Mouse (Mus musculus) heart, embryonic 15.5 days (tissue): ENCODE data around the gene Tmeff1. TPM values are rescaled to one million over a fixed set of nuclear protein-coding genes. Genes with fewer than 3 reads are reported as not detected.
A peak's percentile ranks its signal among the peaks of the same experiment; 100 is the strongest.

Source experiments
- ATAC-seq: fragments of 200-750 bp; cut with Nextera tagmentation; replicated peaks from 2 replicates; pipeline ENCODE4 v1.8.0; 2017; ENCODE audit warnings: low read depth, moderate TSS enrichment; ENCODE audit not compliant: insufficient number of reproducible peaks, insufficient read depth, low FRiP score
- H3K27ac ChIP-seq: fragments of 300-500 bp; sonication (generic); 2 replicates; pipeline ENCODE4 v1.5.1; 2015; ENCODE audit warnings: mild to moderate bottlenecking, inconsistent platforms
- H3K27me3 ChIP-seq: fragments of 300-500 bp; sonication (generic); 2 replicates; pipeline ENCODE4 v1.6.1; 2015; ENCODE audit warnings: inconsistent platforms
- H3K36me3 ChIP-seq: fragments of 300-500 bp; sonication (generic); 2 replicates; pipeline ENCODE4 v1.6.1; 2015; ENCODE audit warnings: mild to moderate bottlenecking, inconsistent platforms
- H3K4me1 ChIP-seq: fragments of 300-500 bp; sonication (generic); replicated peaks from 2 replicates; pipeline ENCODE4 v1.6.1; 2015; ENCODE audit warnings: inconsistent platforms
- H3K4me2 ChIP-seq: fragments of 300-500 bp; sonication (generic); 2 replicates; pipeline ENCODE4 v1.6.1; 2015; ENCODE audit warnings: inconsistent platforms, mild to moderate bottlenecking, moderate library complexity
- H3K4me3 ChIP-seq: fragments of 300-500 bp; sonication (generic); 2 replicates; pipeline ENCODE4 v1.5.1; 2015; ENCODE audit warnings: mild to moderate bottlenecking, inconsistent platforms
- H3K9ac ChIP-seq: fragments of 300-500 bp; sonication (generic); 2 replicates; pipeline ENCODE4 v1.6.1; 2015; ENCODE audit warnings: mild to moderate bottlenecking, inconsistent platforms
- H3K9me3 ChIP-seq: fragments of 300-500 bp; sonication (generic); replicated peaks from 2 replicates; pipeline ENCODE4 v1.6.1; 2016; ENCODE audit warnings: inconsistent platforms
- WGBS: fragments of 180-500 bp; shearing (Covaris S2); methylation state at CpG from one replicate; pipeline ENCODE4 v1.1.7; 2015; ENCODE audit warnings: mixed read lengths; 5-methylcytosine and 5-hydroxymethylcytosine counted together
- polyA plus RNA-seq: library from polyadenylated mRNA; unstranded; fragments of >200 nt; fragmentation: Nextera tagmentation; extraction: Ambion mirVana; gene quantifications from 2 replicates; pipeline ENCODE4 v1.2.1, GENCODE M21; 2015

Tmeff1 gene
- polyA plus RNA-seq, 1 experiment from 2014 or later, result 24.2 TPM

GRCm38 (mm10) chr4:48545966-48546365 lies 39.0 kb upstream of the Tmeff1 start:
- Histone ChIP-seq H3K36me3 (no peaks in the 10 kb centered on the region), H3K9ac (no peak overlapping the region), H3K27ac (no peak overlapping the region), H3K4me2 (0 out of 2 replicates have a peak overlapping the region, but pooled peaks have one; percentile 8), H3K4me3 (no peak overlapping the region), H3K9me3 (no peaks in the 10 kb centered on the region), H3K4me1 (peaks cover 61% of the 10 kb centered on the region), H3K27me3 (no peaks in the 10 kb centered on the region)
- WGBS, result 35% methylated on average over 12 of the region's 12 CpGs
- ATAC-seq, result no peak

DNA sequence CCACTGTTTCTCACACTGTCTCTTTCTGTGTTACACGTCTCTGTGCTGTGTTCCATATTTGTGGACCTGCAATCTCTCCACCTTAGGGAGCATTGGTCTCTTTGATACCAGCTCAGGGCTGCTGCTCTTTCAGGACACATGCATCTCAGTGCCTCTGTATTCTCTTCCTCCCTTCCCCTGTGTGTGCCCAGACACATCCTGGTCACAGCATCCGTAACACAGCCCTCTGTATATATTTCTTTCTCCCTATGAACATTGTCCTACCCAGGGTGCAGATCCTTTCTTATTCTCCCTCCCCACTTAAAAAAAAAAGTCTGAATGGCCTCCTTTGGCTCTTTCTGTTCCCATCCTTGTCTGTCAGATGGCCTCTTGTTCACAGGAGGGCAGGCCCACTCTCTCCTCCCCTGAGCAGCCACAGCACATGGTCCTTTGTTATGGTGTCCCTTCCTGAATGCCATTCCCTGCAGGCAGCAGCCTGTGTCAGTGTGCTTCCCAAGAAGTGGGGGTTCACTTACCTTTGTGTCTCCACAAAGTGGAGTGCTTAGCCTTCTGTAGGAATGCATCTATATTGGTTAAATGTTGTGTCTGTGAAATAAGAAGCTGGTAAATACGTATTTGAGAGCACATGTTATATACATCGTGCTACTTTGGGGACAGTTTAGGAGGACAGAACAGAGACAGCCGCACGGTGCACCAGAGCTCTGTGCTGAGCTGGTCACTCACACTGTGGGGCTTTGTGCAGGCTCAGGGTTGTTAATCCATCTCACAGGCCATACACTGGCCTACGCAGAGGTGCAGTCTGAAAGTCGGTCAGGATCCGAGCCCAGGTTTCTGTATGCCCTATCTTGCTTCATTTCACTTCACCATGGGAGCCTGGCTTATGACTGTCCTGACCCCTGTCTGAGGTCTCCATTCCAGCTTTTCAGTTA lies 38.1 kb upstream of the Tmeff1 start:
- Histone ChIP-seq H3K4me1 (peaks cover 55% of the 10 kb centered on the region), H3K36me3 (no peaks in the 10 kb centered on the region), H3K9ac (no peak overlapping the region), H3K9me3 (no peaks in the 10 kb centered on the region), H3K27ac (no peak overlapping the region), H3K4me2 (no peak overlapping the region), H3K27me3 (no peaks in the 10 kb centered on the region), H3K4me3 (no peak overlapping the region)
- WGBS, result 78% methylated on average over 9 of the region's 9 CpGs
- ATAC-seq, result no peak

GRCm38 (mm10) chr4:48548393-48549045 lies 36.5 kb upstream of the Tmeff1 start:
- Histone ChIP-seq H3K4me1 (peaks cover 41% of the 10 kb centered on the region), H3K9ac (no peak overlapping the region), H3K36me3 (peaks cover 11% of the 10 kb centered on the region), H3K9me3 (no peaks in the 10 kb centered on the region), H3K27ac (no peak overlapping the region), H3K4me3 (no peak overlapping the region), H3K4me2 (no peak overlapping the region), H3K27me3 (no peaks in the 10 kb centered on the region)
- no peak for ATAC-seq
- 41% methylated on average over 6 of the region's 6 CpGs for WGBS

DNA sequence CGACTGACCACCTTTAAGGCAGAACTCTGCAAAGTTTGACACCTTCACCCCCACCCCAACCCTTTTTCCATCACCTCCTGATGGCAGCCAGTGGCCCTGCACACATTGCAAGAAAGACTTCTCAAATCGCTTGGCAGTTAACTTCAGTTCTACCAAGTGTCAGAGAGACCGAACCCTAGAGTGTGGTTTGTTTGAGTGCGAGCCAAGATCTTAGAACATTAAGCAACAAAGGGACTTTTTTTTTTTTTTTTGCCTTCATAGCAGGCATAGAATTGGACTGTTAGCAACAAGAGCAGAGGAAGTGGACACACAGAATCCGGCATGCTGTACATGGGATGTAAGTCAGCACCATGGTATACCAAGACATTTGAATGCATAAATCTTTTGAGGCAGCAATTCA lies 35.3 kb upstream of the Tmeff1 start:
- Histone ChIP-seq H3K4me2 (no peak overlapping the region), H3K36me3 (peaks cover 17% of the 10 kb centered on the region), H3K9me3 (no peaks in the 10 kb centered on the region), H3K9ac (no peak overlapping the region), H3K27me3 (no peaks in the 10 kb centered on the region), H3K4me3 (no peak overlapping the region), H3K27ac (no peak overlapping the region), H3K4me1 (peaks cover 33% of the 10 kb centered on the region)
- WGBS, result 61% methylated on average over 5 of the region's 5 CpGs
- no peak for ATAC-seq

GRCm38 (mm10) chr4:48552486-48553064 lies 32.4 kb upstream of the Tmeff1 start:
- no peak for ATAC-seq
- 91% methylated on average over 27 of the region's 27 CpGs for WGBS
- Histone ChIP-seq H3K4me3 (no peak overlapping the region), H3K9me3 (no peaks in the 10 kb centered on the region), H3K9ac (no peak overlapping the region), H3K27ac (no peak overlapping the region), H3K36me3 (peaks cover 24% of the 10 kb centered on the region), H3K4me1 (peaks cover 8% of the 10 kb centered on the region), H3K27me3 (no peaks in the 10 kb centered on the region), H3K4me2 (no peak overlapping the region)

DNA sequence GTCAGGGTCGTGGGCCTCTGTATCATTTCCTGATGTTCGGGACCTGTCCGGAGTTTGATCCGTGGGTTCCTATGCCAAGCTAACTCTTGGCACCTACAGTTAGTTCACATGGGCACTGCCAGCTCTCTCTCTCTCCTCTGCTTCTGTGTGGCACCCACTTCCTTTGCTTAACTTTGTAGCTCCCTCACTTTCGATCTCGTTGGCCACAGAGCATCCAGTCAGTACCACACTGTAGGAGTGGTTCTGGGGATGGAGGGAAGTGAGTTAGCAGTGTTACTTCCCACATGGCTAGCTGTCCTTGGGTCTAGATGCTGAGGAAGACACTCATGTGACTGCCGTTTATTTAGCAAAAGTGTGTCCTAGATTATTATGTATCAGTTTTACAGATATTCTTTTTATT lies 30.8 kb upstream of the Tmeff1 start:
- ATAC-seq, result no peak
- H3K4me3 ChIP-seq, result no peak overlapping the region
- H3K9ac ChIP-seq, result no peak overlapping the region
- H3K4me2 ChIP-seq, result no peak overlapping the region
- H3K27me3 ChIP-seq, result no peaks in the 10 kb centered on the region
- no peak overlapping the region for H3K27ac ChIP-seq
- H3K36me3 ChIP-seq, result peaks cover 32% of the 10 kb centered on the region
- 78% methylated on average over 7 of the region's 7 CpGs for WGBS
- no peaks in the 10 kb centered on the region for H3K9me3 ChIP-seq
- peaks cover 5% of the 10 kb centered on the region for H3K4me1 ChIP-seq

DNA sequence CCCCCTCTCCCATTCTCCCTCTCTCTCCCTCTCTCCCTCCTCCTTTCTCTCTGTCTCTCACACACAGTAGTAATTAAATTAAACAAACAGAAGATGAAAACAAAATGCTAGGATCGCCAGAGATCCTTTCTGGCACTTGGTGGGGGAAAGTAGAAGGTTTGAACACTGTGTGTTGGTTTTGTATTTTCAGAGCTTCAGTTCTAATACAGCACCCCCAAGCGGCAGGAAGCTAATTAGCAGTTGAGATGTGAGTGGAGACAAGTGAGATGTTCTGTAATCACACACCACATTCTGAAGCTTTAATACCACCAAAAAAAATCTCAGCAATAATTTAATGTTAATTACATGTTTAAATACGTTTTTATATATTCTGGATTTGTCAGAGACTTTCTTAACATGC lies 29.2 kb upstream of the Tmeff1 start:
- no peak for ATAC-seq
- 17% methylated on average over 3 of the region's 3 CpGs for WGBS
- no peak overlapping the region for H3K4me2 ChIP-seq
- no peak overlapping the region for H3K9ac ChIP-seq
- H3K36me3 ChIP-seq, result peaks cover 35% of the 10 kb centered on the region
- H3K4me3 ChIP-seq, result no peak overlapping the region
- no peaks in the 10 kb centered on the region for H3K9me3 ChIP-seq
- peaks cover 5% of the 10 kb centered on the region; the same call in 1 of the 2 replicates for H3K4me1 ChIP-seq
- H3K27ac ChIP-seq, result no peak overlapping the region
- H3K27me3 ChIP-seq, result no peaks in the 10 kb centered on the region

DNA sequence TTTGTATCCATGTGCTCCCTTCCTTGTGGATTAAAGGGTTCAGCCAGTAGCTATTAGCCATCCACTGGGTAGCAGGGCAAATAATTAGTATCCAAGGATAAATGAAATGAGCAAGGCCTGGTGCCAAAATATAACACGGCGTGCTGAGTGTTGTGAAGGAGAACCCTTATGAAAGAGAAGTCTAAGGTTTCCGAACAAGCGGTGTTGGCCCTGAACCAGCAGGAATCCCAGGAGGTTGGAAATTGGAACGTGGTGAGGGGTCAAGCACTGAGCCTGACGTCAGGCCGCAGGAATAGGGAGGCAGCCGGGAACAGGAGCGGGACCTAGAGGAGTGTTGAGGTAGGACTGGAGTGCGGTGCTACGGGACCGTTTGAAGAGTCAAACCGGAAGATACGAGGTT lies 25.3 kb upstream of the Tmeff1 start:
- Histone ChIP-seq H3K27ac (no peak overlapping the region), H3K4me3 (no peak overlapping the region), H3K4me2 (no peak overlapping the region), H3K27me3 (no peaks in the 10 kb centered on the region), H3K9me3 (no peaks in the 10 kb centered on the region), H3K9ac (no peak overlapping the region), H3K4me1 (no peaks in the 10 kb centered on the region), H3K36me3 (peaks cover 42% of the 10 kb centered on the region)
- no peak for ATAC-seq
- whole genome bisulfite sequencing, result 78% methylated on average over 14 of the region's 14 CpGs

DNA sequence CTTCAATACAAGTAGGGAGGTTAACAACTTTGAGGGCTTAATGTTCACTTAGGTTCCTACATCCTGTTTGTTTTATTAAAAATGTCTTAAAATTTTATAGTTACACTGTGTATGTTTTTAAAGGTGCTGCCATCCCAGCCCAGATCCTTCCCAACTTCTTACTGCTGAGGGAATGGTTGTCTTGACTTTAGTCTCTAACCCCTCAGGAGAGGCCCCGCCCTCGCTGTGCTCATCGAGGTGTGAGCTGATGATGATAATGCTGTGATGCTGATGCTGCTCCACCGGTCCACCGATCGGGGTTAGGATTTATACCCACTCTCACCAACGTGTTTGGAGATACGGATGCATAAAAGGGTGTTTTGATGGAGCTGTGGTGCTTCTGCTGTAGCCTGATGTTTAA lies 23.1 kb upstream of the Tmeff1 start:
- ATAC-seq, result no peak
- 89% methylated on average over 8 of the region's 8 CpGs for WGBS
- no peaks in the 10 kb centered on the region for H3K27me3 ChIP-seq
- H3K4me2 ChIP-seq, result no peak overlapping the region
- H3K9me3 ChIP-seq, result no peaks in the 10 kb centered on the region
- no peak overlapping the region for H3K27ac ChIP-seq
- peaks cover 5% of the 10 kb centered on the region; the same call in 1 of the 2 replicates for H3K4me1 ChIP-seq
- H3K9ac ChIP-seq, result no peak overlapping the region
- H3K4me3 ChIP-seq, result no peak overlapping the region
- H3K36me3 ChIP-seq, result peaks cover 36% of the 10 kb centered on the region

DNA sequence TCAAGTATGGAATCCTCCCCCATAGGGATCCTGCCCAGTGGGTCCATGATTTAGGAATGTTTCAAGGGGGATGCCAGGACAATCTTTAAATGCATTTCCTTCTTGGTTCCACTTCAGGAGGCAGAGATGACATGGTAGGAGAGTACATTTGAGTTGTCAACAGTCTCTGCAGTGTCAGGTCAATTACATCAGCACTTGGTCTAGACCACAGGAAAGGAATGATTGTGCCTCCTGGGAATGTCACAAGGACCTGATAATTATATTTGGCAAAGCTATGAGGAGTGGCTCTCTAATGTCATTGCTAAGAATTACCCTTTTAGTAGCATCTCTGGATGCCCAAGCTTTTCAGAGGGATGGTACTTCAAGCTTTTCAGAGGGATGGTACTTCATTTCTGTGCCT lies 20.0 kb upstream of the Tmeff1 start:
- Histone ChIP-seq H3K4me2 (no peak overlapping the region), H3K4me3 (no peak overlapping the region), H3K9me3 (no peaks in the 10 kb centered on the region), H3K27me3 (no peaks in the 10 kb centered on the region), H3K36me3 (peaks cover 27% of the 10 kb centered on the region), H3K9ac (no peak overlapping the region), H3K27ac (no peak overlapping the region), H3K4me1 (peaks cover 5% of the 10 kb centered on the region)
- ATAC-seq, result no peak

DNA sequence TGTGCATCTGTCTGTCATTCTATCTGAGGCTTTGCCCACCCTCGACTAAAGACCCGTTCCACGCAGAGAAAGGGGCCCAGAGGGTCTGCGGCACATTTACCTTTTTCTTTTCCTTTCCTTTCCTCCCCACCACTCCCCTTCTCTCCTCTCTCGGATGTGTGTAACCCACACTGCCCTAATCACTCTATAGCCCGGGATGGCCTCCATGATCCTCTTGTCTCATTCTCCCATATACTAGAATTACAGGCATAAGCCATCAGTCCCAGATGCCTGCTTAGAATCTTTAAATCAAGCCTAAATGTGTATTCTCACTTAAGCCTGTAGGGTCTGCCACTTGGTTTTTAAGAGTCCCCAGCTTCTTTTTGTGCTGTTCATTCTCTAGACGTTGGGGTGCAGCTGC lies 8.6 kb upstream of the Tmeff1 start:
- H3K4me1 ChIP-seq, result peaks cover 3% of the 10 kb centered on the region; the same call in 1 of the 2 replicates
- 82% methylated on average over 7 of the region's 7 CpGs for whole genome bisulfite sequencing
- H3K27me3 ChIP-seq, result no peaks in the 10 kb centered on the region
- no peak overlapping the region for H3K27ac ChIP-seq
- no peak overlapping the region for H3K4me3 ChIP-seq
- no peaks in the 10 kb centered on the region for H3K9me3 ChIP-seq
- no peak for ATAC-seq
- H3K9ac ChIP-seq, result no peak overlapping the region
- H3K36me3 ChIP-seq, result no peaks in the 10 kb centered on the region
- no peak overlapping the region for H3K4me2 ChIP-seq
